Mouse (Mus musculus): ENCODE data around the gene Retreg2. TPM values are rescaled to one million over a fixed set of nuclear protein-coding genes. Genes with fewer than 3 reads are reported as not detected.

The Retreg2 gene
- polyA plus RNA-seq, 1 experiment from 2014 or later: 52.7 TPM

GRCm38 (mm10) chr1:75159540-75160255 lies 17.1 kb downstream of the Retreg2 start:
- peak overlapping the region; percentile 84 for H3K27ac ChIP-seq (ENCODE audit: low read length)
- peak overlapping the region; percentile 50; the same call in 1 of the 2 replicates for H3K9ac ChIP-seq (ENCODE audit: low read depth, low read length)
- H3K9me3 ChIP-seq (replicated peaks; ENCODE audit: control insufficient read depth, low read length): no peaks in the 10 kb centered on the region
- H3K4me3 ChIP-seq (ENCODE audit: low read depth, low read length): no peak overlapping the region
- ATAC-seq (ENCODE audit: low read depth): peak; percentile 96
- 32% methylated on average over 5 of the region's 5 CpGs for WGBS (ENCODE audit: insufficient replicate concordance)
- peaks cover 23% of the 10 kb centered on the region for H3K4me1 ChIP-seq (ENCODE audit: control insufficient read depth, low read depth, low read length)
- peak overlapping the region; percentile 18; the same call in 1 of the 2 replicates for H3K4me2 ChIP-seq (ENCODE audit: low read depth, low read length)
- H3K27me3 ChIP-seq (ENCODE audit: control insufficient read depth, insufficient read depth, low read depth, low read length): no peaks in the 10 kb centered on the region
- H3K36me3 ChIP-seq (ENCODE audit: control insufficient read depth, insufficient read depth): no peaks in the 10 kb centered on the region

- Histone ChIP-seq H3K9ac (ENCODE audit: low read depth, low read length) (no peak overlapping the region), H3K27ac (ENCODE audit: low read length) (peak overlapping the region; percentile 84), H3K27me3 (ENCODE audit: control insufficient read depth, insufficient read depth, low read depth, low read length) (no peaks in the 10 kb centered on the region), H3K4me1 (ENCODE audit: control insufficient read depth, low read depth, low read length) (peaks cover 18% of the 10 kb centered on the region), H3K36me3 (ENCODE audit: control insufficient read depth, insufficient read depth) (no peaks in the 10 kb centered on the region), H3K4me3 (ENCODE audit: low read depth, low read length) (no peak overlapping the region), H3K4me2 (ENCODE audit: low read depth, low read length) (peak overlapping the region; percentile 33), H3K9me3 (replicated peaks; ENCODE audit: control insufficient read depth, low read length) (no peaks in the 10 kb centered on the region)
- 25% methylated on average over 4 of the region's 4 CpGs for WGBS (ENCODE audit: insufficient replicate concordance)
- ATAC-seq (ENCODE audit: low read depth): peak; percentile 44; the same call in 1 of the 2 replicates
Measured at GRCm38 (mm10) chr1:75160256-75160617, 17.7 kb downstream of the Retreg2 start.

- peak overlapping the region; percentile 95 for H3K27ac ChIP-seq (ENCODE audit: low read length)
- H3K4me1 ChIP-seq (ENCODE audit: control insufficient read depth, low read depth, low read length): peaks cover 30% of the 10 kb centered on the region
- peaks cover 30% of the 10 kb centered on the region for H3K36me3 ChIP-seq (ENCODE audit: control insufficient read depth, insufficient read depth)
- peak overlapping the region; percentile 76 for H3K4me3 ChIP-seq (ENCODE audit: low read depth, low read length)
- H3K9me3 ChIP-seq (replicated peaks; ENCODE audit: control insufficient read depth, low read length): no peaks in the 10 kb centered on the region
- no peaks in the 10 kb centered on the region for H3K27me3 ChIP-seq (ENCODE audit: control insufficient read depth, insufficient read depth, low read depth, low read length)
- 4% methylated on average over 7 of the region's 7 CpGs for WGBS (ENCODE audit: insufficient replicate concordance)
- peak overlapping the region; percentile 88 for H3K9ac ChIP-seq (ENCODE audit: low read depth, low read length)
- peak overlapping the region; percentile 75 for H3K4me2 ChIP-seq (ENCODE audit: low read depth, low read length)
- peak; percentile 9; the same call in 1 of the 2 replicates for ATAC-seq (ENCODE audit: low read depth)
Measured at GRCm38 (mm10) chr1:75168093-75168471, 25.5 kb downstream of the Retreg2 start.

GRCm38 (mm10) chr1:75168472-75169464 lies 26.2 kb downstream of the Retreg2 start, which contains the start of gene Zfand2b:
Zfand2b (plus strand) TSS chr1:75168646.
- peaks cover 37% of the 10 kb centered on the region for H3K36me3 ChIP-seq (ENCODE audit: control insufficient read depth, insufficient read depth)
- peak within 1 kb of the TSS; percentile 76 for H3K4me3 ChIP-seq (ENCODE audit: low read depth, low read length)
- peak; percentile 97 for ATAC-seq (ENCODE audit: low read depth)
- H3K4me2 ChIP-seq (ENCODE audit: low read depth, low read length): peak within 1 kb of the TSS; percentile 75
- H3K4me1 ChIP-seq (ENCODE audit: control insufficient read depth, low read depth, low read length): peaks cover 30% of the 10 kb centered on the region
- peak within 1 kb of the TSS; percentile 88 for H3K9ac ChIP-seq (ENCODE audit: low read depth, low read length)
- no peaks in the 10 kb centered on the region for H3K27me3 ChIP-seq (ENCODE audit: control insufficient read depth, insufficient read depth, low read depth, low read length)
- H3K27ac ChIP-seq (ENCODE audit: low read length): peak within 1 kb of the TSS; percentile 95
- H3K9me3 ChIP-seq (replicated peaks; ENCODE audit: control insufficient read depth, low read length): no peaks in the 10 kb centered on the region
- WGBS (ENCODE audit: insufficient replicate concordance): 2% methylated on average over 59 of the region's 59 CpGs

GRCm38 (mm10) chr1:75179334-75180104 lies 36.9 kb downstream of the Retreg2 start:
- Histone ChIP-seq H3K9me3 (replicated peaks; ENCODE audit: control insufficient read depth, low read length) (no peaks in the 10 kb centered on the region), H3K27me3 (ENCODE audit: control insufficient read depth, insufficient read depth, low read depth, low read length) (no peaks in the 10 kb centered on the region), H3K36me3 (ENCODE audit: control insufficient read depth, insufficient read depth) (peaks cover 66% of the 10 kb centered on the region), H3K9ac (ENCODE audit: low read depth, low read length) (peak overlapping the region; percentile 85), H3K4me1 (ENCODE audit: control insufficient read depth, low read depth, low read length) (peaks cover 23% of the 10 kb centered on the region), H3K27ac (ENCODE audit: low read length) (peak overlapping the region; percentile 98), H3K4me2 (ENCODE audit: low read depth, low read length) (peak overlapping the region; percentile 89), H3K4me3 (ENCODE audit: low read depth, low read length) (peak overlapping the region; percentile 74)
- peak; percentile 71 for ATAC-seq (ENCODE audit: low read depth)
- 3% methylated on average over 23 of the region's 23 CpGs for WGBS (ENCODE audit: insufficient replicate concordance)

DNA sequence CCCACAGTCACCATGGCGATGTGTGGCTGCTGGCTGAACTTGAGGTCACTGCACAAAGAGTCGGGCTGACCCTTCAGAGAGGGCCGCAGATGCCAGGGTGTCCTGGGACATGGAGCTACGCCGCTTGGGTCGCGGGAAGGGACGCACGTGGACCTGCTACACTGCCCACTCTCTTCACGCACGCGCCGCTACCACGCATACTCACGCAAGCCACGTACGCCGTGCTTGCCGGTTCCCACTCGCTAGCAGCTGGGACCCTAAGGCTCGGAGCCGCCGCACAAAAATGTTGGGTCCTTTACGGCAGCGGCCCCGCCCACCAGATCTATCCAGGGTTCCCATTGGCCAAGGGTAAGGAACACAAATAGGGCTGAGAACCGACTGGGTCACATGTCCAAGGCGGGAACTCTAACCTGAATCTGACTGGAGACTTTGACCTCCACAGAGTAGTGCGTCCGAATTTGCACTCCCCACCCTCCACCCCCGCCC lies 37.6 kb downstream of the Retreg2 start, which contains the start of gene Abcb6:
Abcb6 (minus strand) TSS at position 288 of the 486 bp plus-strand sequence.
- Histone ChIP-seq H3K36me3 (ENCODE audit: control insufficient read depth, insufficient read depth) (peaks cover 68% of the 10 kb centered on the region), H3K4me1 (ENCODE audit: control insufficient read depth, low read depth, low read length) (peaks cover 23% of the 10 kb centered on the region)
- peak; percentile 91 for ATAC-seq (ENCODE audit: low read depth)

DNA sequence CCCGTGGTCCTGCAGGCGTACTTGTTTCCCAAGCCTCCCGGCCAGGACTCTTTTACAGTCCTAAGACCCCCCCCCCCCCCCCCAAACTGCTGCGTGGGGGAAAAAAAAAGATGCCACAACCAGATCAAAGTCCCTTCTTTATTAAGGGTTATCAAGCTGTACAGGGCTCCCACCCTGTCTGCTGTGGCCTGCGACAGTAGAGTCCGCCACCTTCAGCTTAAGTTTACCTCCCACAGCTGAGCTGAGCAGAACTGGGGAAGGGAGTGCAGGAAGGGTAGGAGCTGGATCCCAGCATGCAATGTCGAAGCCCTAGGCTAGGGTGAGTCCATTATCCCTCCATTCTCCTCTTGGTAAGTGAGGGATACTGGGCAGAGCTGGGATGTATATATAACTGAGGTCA lies 38.2 kb downstream of the Retreg2 start:
- Histone ChIP-seq H3K9ac (ENCODE audit: low read depth, low read length) (peak overlapping the region; percentile 48), H3K9me3 (replicated peaks; ENCODE audit: control insufficient read depth, low read length) (no peaks in the 10 kb centered on the region), H3K27me3 (ENCODE audit: control insufficient read depth, insufficient read depth, low read depth, low read length) (no peaks in the 10 kb centered on the region), H3K4me1 (ENCODE audit: control insufficient read depth, low read depth, low read length) (peaks cover 23% of the 10 kb centered on the region), H3K27ac (ENCODE audit: low read length) (peak overlapping the region; percentile 98), H3K4me2 (ENCODE audit: low read depth, low read length) (peak overlapping the region; percentile 89), H3K36me3 (ENCODE audit: control insufficient read depth, insufficient read depth) (peaks cover 68% of the 10 kb centered on the region), H3K4me3 (ENCODE audit: low read depth, low read length) (peak overlapping the region; percentile 74)
- 35% methylated on average over 7 of the region's 7 CpGs for WGBS (ENCODE audit: insufficient replicate concordance)
- ATAC-seq (ENCODE audit: low read depth): no peak

More for the DNA sequence above, 37.6 kb downstream of the Retreg2 start, which contains the start of gene Abcb6:
- Histone ChIP-seq H3K27me3 (ENCODE audit: control insufficient read depth, insufficient read depth, low read depth, low read length) (no peaks in the 10 kb centered on the region), H3K9ac (ENCODE audit: low read depth, low read length) (peak within 1 kb of the TSS; percentile 85), H3K27ac (ENCODE audit: low read length) (peak within 1 kb of the TSS; percentile 98), H3K4me2 (ENCODE audit: low read depth, low read length) (peak within 1 kb of the TSS; percentile 89), H3K4me3 (ENCODE audit: low read depth, low read length) (peak within 1 kb of the TSS; percentile 74), H3K9me3 (replicated peaks; ENCODE audit: control insufficient read depth, low read length) (no peaks in the 10 kb centered on the region)
- under 1% methylated on average over 31 of the region's 31 CpGs for WGBS (ENCODE audit: insufficient replicate concordance)

DNA sequence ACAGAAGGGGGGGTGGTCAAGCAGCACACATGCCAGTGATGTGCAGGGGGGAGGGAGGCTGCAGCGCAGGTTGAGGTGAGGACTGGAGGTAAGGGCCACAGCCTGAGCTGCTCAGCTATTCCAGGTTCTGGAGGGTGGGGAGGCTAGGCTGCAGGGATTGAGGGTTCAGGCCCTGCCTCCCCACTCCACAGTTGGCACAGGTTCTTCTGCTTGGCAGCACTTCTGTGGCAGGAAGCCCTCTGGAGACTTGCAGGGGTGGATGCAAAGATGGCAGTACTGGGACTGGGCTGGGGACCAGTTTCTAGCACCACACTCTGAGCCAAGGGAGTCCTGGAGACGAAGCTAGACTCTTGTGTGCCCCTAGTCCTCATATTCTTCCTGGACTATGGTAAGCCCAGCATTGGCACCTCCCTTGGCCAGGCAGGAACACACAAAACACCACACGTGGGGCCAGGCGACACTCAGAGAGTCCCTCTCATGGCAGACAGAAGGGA lies 38.8 kb downstream of the Retreg2 start:
- H3K4me2 ChIP-seq (ENCODE audit: low read depth, low read length): no peak overlapping the region
- 83% methylated on average over 4 of the region's 4 CpGs for WGBS (ENCODE audit: insufficient replicate concordance)
- ATAC-seq (ENCODE audit: low read depth): no peak
- no peak overlapping the region for H3K4me3 ChIP-seq (ENCODE audit: low read depth, low read length)
- H3K4me1 ChIP-seq (ENCODE audit: control insufficient read depth, low read depth, low read length): peaks cover 23% of the 10 kb centered on the region
- H3K27me3 ChIP-seq (ENCODE audit: control insufficient read depth, insufficient read depth, low read depth, low read length): no peaks in the 10 kb centered on the region
- H3K36me3 ChIP-seq (ENCODE audit: control insufficient read depth, insufficient read depth): peaks cover 68% of the 10 kb centered on the region
- H3K9ac ChIP-seq (ENCODE audit: low read depth, low read length): no peak overlapping the region
- H3K27ac ChIP-seq (ENCODE audit: low read length): no peak overlapping the region; the same call in 1 of the 2 replicates
- H3K9me3 ChIP-seq (replicated peaks; ENCODE audit: control insufficient read depth, low read length): no peaks in the 10 kb centered on the region

Measured in liver, embryonic 16.5 days (tissue).